Mouse (Mus musculus) embryonic facial prominence, embryonic 11.5 days (tissue): Measurements from ENCODE around the gene Samd14. TPM values are rescaled to one million over a fixed set of nuclear protein-coding genes. Genes with fewer than 3 reads are reported as not detected.

Source experiments
- ATAC-seq: fragments of 200-750 bp; cut with Nextera tagmentation; replicated peaks from 2 replicates; pipeline ENCODE4 v1.8.0; 2017; ENCODE audit warnings: low read depth; ENCODE audit not compliant: insufficient number of reproducible peaks, low FRiP score, low TSS enrichment
- DNase-seq: peaks from one replicate; pipeline ENCODE4 v3.0.0-alpha.2; 2015; ENCODE audit warnings: low spot score
- H3K27ac ChIP-seq: fragments of 300-500 bp; sonication (generic); replicated peaks from 2 replicates; pipeline ENCODE4 v1.5.1; 2014; ENCODE audit warnings: mild to moderate bottlenecking, low read depth, low read length, control low read depth
- H3K27me3 ChIP-seq: fragments of 300-500 bp; sonication (generic); 2 replicates; pipeline ENCODE4 v1.6.1; 2014; ENCODE audit warnings: mild to moderate bottlenecking, low read length, moderate library complexity, mixed read lengths; ENCODE audit not compliant: control insufficient read depth, insufficient read depth
- H3K36me3 ChIP-seq: fragments of 300-500 bp; sonication (generic); replicated peaks from 2 replicates; pipeline ENCODE4 v1.6.1; 2014; ENCODE audit warnings: low read depth, mild to moderate bottlenecking, low read length, moderate library complexity, mixed read lengths; ENCODE audit not compliant: control insufficient read depth, insufficient read depth
- H3K4me1 ChIP-seq: fragments of 300-500 bp; sonication (generic); 2 replicates; pipeline ENCODE4 v1.6.1; 2014; ENCODE audit warnings: low read length, mixed read lengths; ENCODE audit not compliant: control insufficient read depth, insufficient read depth
- H3K4me2 ChIP-seq: fragments of 300-500 bp; sonication (generic); 2 replicates; pipeline ENCODE4 v1.6.1; 2014; ENCODE audit warnings: low read depth, mild to moderate bottlenecking, control low read depth, low read length, moderate library complexity
- H3K4me3 ChIP-seq: fragments of 300-500 bp; sonication (generic); 2 replicates; pipeline ENCODE4 v1.5.1; 2014; ENCODE audit warnings: low read depth, low read length, control low read depth
- H3K9ac ChIP-seq: fragments of 300-500 bp; sonication (generic); replicated peaks from 2 replicates; pipeline ENCODE4 v1.6.1; 2014; ENCODE audit warnings: mild to moderate bottlenecking, control low read depth, low read length
- H3K9me3 ChIP-seq: fragments of 300-500 bp; sonication (generic); replicated peaks from 2 replicates; pipeline ENCODE4 v1.6.1; 2016; ENCODE audit warnings: mild to moderate bottlenecking, low read length, inconsistent platforms, mixed read lengths; ENCODE audit not compliant: control insufficient read depth
- WGBS: fragments of 180-500 bp; shearing (Covaris S2); extraction: QIAGEN DNeasy Blood & Tissue Kit; methylation state at CpG from one replicate; pipeline ENCODE4 v1.1.7; 2014; 5-methylcytosine and 5-hydroxymethylcytosine counted together
- polyA plus RNA-seq: library from polyadenylated mRNA; unstranded; fragments of >200 nt; fragmentation: Nextera tagmentation; extraction: Ambion mirVana; gene quantifications from 2 replicates; pipeline ENCODE4 v1.2.1, GENCODE M21; 2014

Gene Samd14
- polyA plus RNA-seq, 1 experiment from 2014 or later: 31.1 TPM

- Histone ChIP-seq H3K9ac (no peak overlapping the region), H3K27ac (no peak overlapping the region), H3K4me3 (no peak overlapping the region), H3K9me3 (no peaks in the 10 kb centered on the region), H3K4me1 (peaks cover 5% of the 10 kb centered on the region), H3K4me2 (no peak overlapping the region), H3K36me3 (no peaks in the 10 kb centered on the region), H3K27me3 (no peaks in the 10 kb centered on the region)
- no peak for ATAC-seq
- 59% methylated on average over 1 of the region's 1 CpGs for WGBS
- DNase-seq: peak; percentile 64
These were observed 24.5 kb upstream of the Samd14 start for GRCm38 (mm10) chr11:94985140-94985539.

- H3K9me3 ChIP-seq: no peaks in the 10 kb centered on the region
- H3K9ac ChIP-seq: no peak overlapping the region
- H3K27ac ChIP-seq: no peak overlapping the region
- H3K4me1 ChIP-seq: peaks cover 5% of the 10 kb centered on the region
- H3K4me2 ChIP-seq: no peak overlapping the region
- no peak overlapping the region for H3K4me3 ChIP-seq
- H3K27me3 ChIP-seq: no peaks in the 10 kb centered on the region
- H3K36me3 ChIP-seq: no peaks in the 10 kb centered on the region
- DNase-seq (no peak), ATAC-seq (no peak)
- 70% methylated on average over 5 of the region's 5 CpGs for WGBS
These were observed 23.9 kb upstream of the Samd14 start for GRCm38 (mm10) chr11:94985822-94986221.

- no peak for ATAC-seq
- no peak overlapping the region for H3K27ac ChIP-seq
- WGBS: 54% methylated on average over 2 of the region's 2 CpGs
- no peaks in the 10 kb centered on the region for H3K36me3 ChIP-seq
- H3K4me2 ChIP-seq: no peak overlapping the region
- DNase-seq: no peak
- no peak overlapping the region for H3K9ac ChIP-seq
- no peak overlapping the region for H3K4me3 ChIP-seq
- no peaks in the 10 kb centered on the region for H3K27me3 ChIP-seq
- H3K4me1 ChIP-seq: peaks cover 5% of the 10 kb centered on the region
- H3K9me3 ChIP-seq: no peaks in the 10 kb centered on the region
These were observed 23.2 kb upstream of the Samd14 start for GRCm38 (mm10) chr11:94986435-94986834.

GRCm38 (mm10) chr11:94987341-94987740, 22.3 kb upstream of the Samd14 start:
- H3K27me3 ChIP-seq: no peaks in the 10 kb centered on the region
- H3K4me2 ChIP-seq: no peak overlapping the region
- no peaks in the 10 kb centered on the region for H3K9me3 ChIP-seq
- H3K27ac ChIP-seq: no peak overlapping the region
- no peaks in the 10 kb centered on the region for H3K36me3 ChIP-seq
- H3K9ac ChIP-seq: no peak overlapping the region
- ATAC-seq (no peak), DNase-seq (no peak)
- WGBS: 43% methylated on average over 6 of the region's 6 CpGs
- H3K4me1 ChIP-seq: peaks cover 5% of the 10 kb centered on the region
- H3K4me3 ChIP-seq: no peak overlapping the region

- no peak overlapping the region for H3K4me2 ChIP-seq
- H3K9me3 ChIP-seq: no peaks in the 10 kb centered on the region
- no peak overlapping the region for H3K4me3 ChIP-seq
- H3K9ac ChIP-seq: no peak overlapping the region
- no peak for ATAC-seq
- no peak for DNase-seq
- 81% methylated on average over 8 of the region's 8 CpGs for WGBS
- no peaks in the 10 kb centered on the region for H3K36me3 ChIP-seq
- no peaks in the 10 kb centered on the region for H3K27me3 ChIP-seq
- H3K4me1 ChIP-seq: peaks cover 5% of the 10 kb centered on the region
- H3K27ac ChIP-seq: no peak overlapping the region
These were observed 21.8 kb upstream of the Samd14 start for GRCm38 (mm10) chr11:94987851-94988250.

- Histone ChIP-seq H3K9me3 (no peaks in the 10 kb centered on the region), H3K27ac (peak overlapping the region; percentile 75), H3K27me3 (no peaks in the 10 kb centered on the region), H3K9ac (peak overlapping the region; percentile 69), H3K4me1 (peaks cover 14% of the 10 kb centered on the region), H3K36me3 (no peaks in the 10 kb centered on the region), H3K4me2 (peak overlapping the region; percentile 100), H3K4me3 (peak overlapping the region; percentile 39)
- DNase-seq (no peak), ATAC-seq (no peak)
- 18% methylated on average over 10 of the region's 10 CpGs for WGBS
These were observed 20.7 kb upstream of the Samd14 start for GRCm38 (mm10) chr11:94988780-94989561.

- ATAC-seq (peak; percentile 70), DNase-seq (peak; percentile 99)
- Histone ChIP-seq H3K9me3 (no peaks in the 10 kb centered on the region), H3K4me3 (peak overlapping the region; percentile 39), H3K27ac (peak overlapping the region; percentile 75), H3K9ac (peak overlapping the region; percentile 69), H3K4me2 (peak overlapping the region; percentile 100), H3K4me1 (peaks cover 16% of the 10 kb centered on the region), H3K27me3 (no peaks in the 10 kb centered on the region), H3K36me3 (no peaks in the 10 kb centered on the region)
- under 1% methylated on average over 12 of the region's 12 CpGs for WGBS
These were observed 20.1 kb upstream of the Samd14 start for GRCm38 (mm10) chr11:94989562-94990017.

- Histone ChIP-seq H3K4me2 (peak overlapping the region; percentile 100), H3K27me3 (no peaks in the 10 kb centered on the region), H3K36me3 (no peaks in the 10 kb centered on the region), H3K9me3 (no peaks in the 10 kb centered on the region), H3K9ac (peak overlapping the region; percentile 93), H3K4me1 (peaks cover 18% of the 10 kb centered on the region), H3K4me3 (peak overlapping the region; percentile 96), H3K27ac (peak overlapping the region; percentile 89)
- DNase-seq (no peak), ATAC-seq (no peak)
- WGBS: 45% methylated on average over 6 of the region's 6 CpGs
These were observed 19.5 kb upstream of the Samd14 start for GRCm38 (mm10) chr11:94990102-94990748.
